Mouse (Mus musculus): ENCODE results near the gene Mpc1. TPM values are rescaled to one million over a fixed set of nuclear protein-coding genes. Genes with fewer than 3 reads are reported as not detected.
A peak's percentile ranks its signal among the peaks of the same experiment; 100 is the strongest.

The Mpc1 gene
- 122 and 124 TPM in 2 replicates for polyA plus RNA-seq (2016; fragmentation: Nextera tagmentation; extraction: Ambion mirVana)

DNA sequence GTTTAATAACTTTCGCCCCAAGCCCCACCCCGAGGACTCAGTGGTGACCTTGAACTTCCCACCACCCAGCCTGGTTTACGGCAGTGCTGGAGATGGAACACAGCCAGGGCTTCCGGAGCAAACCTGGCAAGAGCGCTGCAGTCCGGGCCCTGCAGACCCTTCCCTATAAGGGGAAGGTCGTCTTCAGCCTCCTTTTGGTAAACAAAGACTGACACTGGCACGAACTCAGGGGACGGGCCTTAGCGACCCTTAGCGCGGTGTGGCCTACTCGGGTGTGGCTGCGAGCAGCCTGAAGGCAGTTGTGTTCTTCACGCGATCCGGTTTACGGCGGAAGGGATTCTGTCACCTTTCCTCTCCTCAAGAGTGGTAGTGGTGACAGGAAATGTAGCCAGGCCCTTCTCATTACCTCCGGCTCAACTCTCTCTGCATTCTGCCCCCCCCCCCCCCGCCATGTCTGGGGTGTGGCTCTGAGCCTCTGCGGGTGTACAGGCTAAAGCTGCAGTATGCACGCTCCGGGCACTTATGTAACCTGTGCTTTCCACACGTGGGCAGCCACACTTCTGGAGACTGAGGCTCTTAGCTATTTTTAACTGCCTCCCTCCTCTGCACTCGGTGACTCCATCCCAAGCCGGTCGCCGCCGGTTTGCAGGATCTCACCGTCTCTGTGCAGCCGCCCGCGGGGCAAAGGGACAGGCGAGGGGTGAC, at the start of gene Mpc1:
Mpc1 (plus strand) TSS at position 84 of the 705 bp plus-strand sequence.
- ATAC-seq (ENCODE audit: low FRiP score): peak; percentile 78
- WGBS: 1% methylated on average over 34 of the region's 35 CpGs
- Histone ChIP-seq H3K27me3 (peaks cover 15% of the 10 kb centered on the region; the same call in 1 of the 2 replicates), H3K4me1 (peaks cover 19% of the 10 kb centered on the region), H3K4me3 (replicated peaks) (peak within 1 kb of the TSS; percentile 77), H3K9ac (peak within 1 kb of the TSS; percentile 79), H3K27ac (peak within 1 kb of the TSS; percentile 81), H3K9me3 (no peaks in the 10 kb centered on the region), H3K36me3 (replicated peaks) (no peaks in the 10 kb centered on the region), H3K4me2 (peak within 1 kb of the TSS; percentile 99)

DNA sequence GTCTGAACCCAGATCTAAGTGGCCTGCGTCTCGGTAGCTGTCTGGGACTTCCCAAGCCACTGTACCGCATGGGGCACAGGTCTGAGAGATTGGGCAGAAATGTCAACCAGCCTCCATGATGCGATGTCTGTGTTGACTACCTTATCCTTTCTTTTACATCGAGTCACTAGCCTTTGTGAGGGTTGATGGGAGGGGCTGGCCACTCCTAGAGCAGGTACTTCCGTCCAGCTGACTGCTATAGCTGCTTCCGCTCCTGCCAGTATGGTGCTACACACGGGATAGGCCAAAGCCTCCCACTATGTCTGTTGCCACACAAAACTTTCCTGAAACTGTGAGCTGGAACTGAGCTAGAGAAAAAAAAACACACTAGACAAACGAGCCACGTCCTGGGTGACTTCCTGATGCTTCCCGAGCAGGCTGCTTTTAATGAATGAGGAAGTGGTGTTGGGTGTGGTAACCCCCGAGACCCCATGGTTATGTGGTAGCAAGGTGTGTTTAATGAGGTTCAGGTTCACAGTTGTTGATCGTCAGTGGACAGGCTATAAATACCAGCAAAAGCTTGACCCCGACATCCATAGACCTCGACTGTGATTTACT, 49.0 kb upstream of the Mpc1 start:
- H3K27ac ChIP-seq: no peak overlapping the region

DNA sequence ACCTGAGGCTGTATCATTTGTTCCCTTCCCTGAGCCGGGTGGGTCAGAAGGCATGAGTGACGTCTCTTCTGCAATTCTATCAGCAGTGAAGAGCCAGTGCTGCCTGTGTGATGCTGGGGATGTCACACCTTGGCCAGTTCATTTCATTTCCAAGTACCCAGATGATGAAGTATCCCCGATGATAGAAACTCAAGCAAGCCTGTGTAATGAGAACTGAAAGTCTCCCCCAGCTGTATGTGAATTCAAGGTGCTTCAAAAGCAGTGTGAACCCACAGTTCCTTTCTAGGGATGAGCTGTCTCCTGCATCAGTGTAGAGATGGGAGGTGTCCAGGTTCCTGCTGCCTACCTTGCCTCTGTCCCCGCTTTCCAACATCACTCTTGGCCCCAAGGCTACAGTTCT, 48.2 kb upstream of the Mpc1 start:
- Histone ChIP-seq H3K4me1 (no peaks in the 10 kb centered on the region), H3K27ac (no peak overlapping the region), H3K4me3 (replicated peaks) (no peak overlapping the region), H3K9me3 (no peaks in the 10 kb centered on the region), H3K9ac (no peak overlapping the region), H3K27me3 (0 out of 2 replicates have a peak, but pooled peaks cover 3% of the 10 kb centered on the region), H3K36me3 (replicated peaks) (no peaks in the 10 kb centered on the region), H3K4me2 (no peak overlapping the region)
- 80% methylated on average over 4 of the region's 4 CpGs for WGBS
- ATAC-seq (ENCODE audit: low FRiP score): no peak

More for the DNA sequence above, 49.0 kb upstream of the Mpc1 start:
- H3K27me3 ChIP-seq: 0 out of 2 replicates have a peak, but pooled peaks cover 3% of the 10 kb centered on the region
- no peak for ATAC-seq (ENCODE audit: low FRiP score)
- H3K4me2 ChIP-seq: no peak overlapping the region
- H3K36me3 ChIP-seq (replicated peaks): no peaks in the 10 kb centered on the region
- WGBS: 84% methylated on average over 15 of the region's 15 CpGs
- no peaks in the 10 kb centered on the region for H3K9me3 ChIP-seq
- no peak overlapping the region for H3K4me3 ChIP-seq (replicated peaks)
- H3K9ac ChIP-seq: no peak overlapping the region
- H3K4me1 ChIP-seq: no peaks in the 10 kb centered on the region

DNA sequence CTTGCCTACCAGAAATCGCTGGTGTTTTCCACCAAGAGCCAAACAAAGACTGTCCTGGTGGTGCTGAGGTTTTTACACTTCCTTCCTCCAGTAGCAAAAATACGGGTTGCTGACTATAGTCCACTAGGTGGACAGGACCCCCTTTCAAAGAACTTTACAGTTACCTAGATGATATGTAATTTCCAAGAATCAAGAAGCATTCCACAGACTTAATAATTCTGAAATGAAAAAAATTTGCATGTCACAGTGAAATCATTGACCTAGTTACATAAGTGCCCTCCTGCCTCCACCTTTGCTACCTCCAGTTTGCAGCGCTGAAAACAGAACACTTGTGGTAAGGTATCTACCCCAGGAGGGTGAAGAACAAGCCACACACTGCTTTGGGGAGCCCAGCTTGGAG, 47.0 kb upstream of the Mpc1 start, which contains the start of gene Ccr6:
Ccr6 (plus strand) TSS at position 301 of the 400 bp plus-strand sequence.
- H3K9me3 ChIP-seq: no peaks in the 10 kb centered on the region
- 77% methylated on average over 3 of the region's 3 CpGs for WGBS
- H3K4me3 ChIP-seq (replicated peaks): no peak within 1 kb of the TSS
- no peaks in the 10 kb centered on the region for H3K36me3 ChIP-seq (replicated peaks)
- no peak within 1 kb of the TSS for H3K4me2 ChIP-seq
- no peaks in the 10 kb centered on the region for H3K4me1 ChIP-seq
- H3K9ac ChIP-seq: no peak within 1 kb of the TSS
- no peak within 1 kb of the TSS for H3K27ac ChIP-seq
- no peak for ATAC-seq (ENCODE audit: low FRiP score)
- H3K27me3 ChIP-seq: 0 out of 2 replicates have a peak, but pooled peaks cover 3% of the 10 kb centered on the region

DNA sequence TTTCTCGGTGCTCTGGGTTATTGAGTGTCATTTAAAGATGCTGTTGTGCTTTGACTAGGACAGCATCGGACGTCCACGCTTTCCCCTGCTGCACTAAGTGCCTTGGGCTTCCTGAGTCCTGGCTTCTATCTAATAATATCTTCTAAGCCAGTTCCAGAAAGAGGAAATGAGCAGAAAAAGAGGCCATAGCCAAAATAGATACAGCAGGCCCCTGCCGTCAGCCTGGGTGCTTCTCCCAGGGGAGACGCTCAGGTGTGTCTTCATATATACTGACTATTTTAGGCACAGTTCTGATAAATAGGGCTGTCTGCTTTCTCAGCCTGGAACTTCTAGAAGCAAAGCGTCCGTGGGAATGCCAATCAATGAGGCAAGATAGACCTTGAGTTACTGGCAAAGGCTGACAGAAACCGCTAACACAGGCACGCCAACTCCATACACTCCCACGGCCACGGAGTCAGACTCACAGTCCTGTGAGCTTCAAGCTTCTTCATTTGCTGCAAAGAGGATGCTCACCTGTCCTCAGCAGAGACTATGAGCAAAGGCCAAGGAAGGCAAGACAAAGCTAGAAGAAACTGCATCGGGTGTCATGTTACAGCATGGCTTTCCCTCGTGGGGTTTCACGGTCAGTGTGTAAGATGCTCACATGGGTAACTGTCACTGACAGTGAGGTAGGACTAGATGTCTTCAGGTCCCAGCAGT, 44.5 kb upstream of the Mpc1 start:
- Histone ChIP-seq H3K27ac (no peak overlapping the region), H3K36me3 (replicated peaks) (no peaks in the 10 kb centered on the region), H3K4me3 (replicated peaks) (no peak overlapping the region), H3K9me3 (no peaks in the 10 kb centered on the region), H3K27me3 (no peaks in the 10 kb centered on the region), H3K9ac (no peak overlapping the region), H3K4me1 (no peaks in the 10 kb centered on the region), H3K4me2 (no peak overlapping the region)
- 85% methylated on average over 15 of the region's 15 CpGs for WGBS
- no peak for ATAC-seq (ENCODE audit: low FRiP score)

DNA sequence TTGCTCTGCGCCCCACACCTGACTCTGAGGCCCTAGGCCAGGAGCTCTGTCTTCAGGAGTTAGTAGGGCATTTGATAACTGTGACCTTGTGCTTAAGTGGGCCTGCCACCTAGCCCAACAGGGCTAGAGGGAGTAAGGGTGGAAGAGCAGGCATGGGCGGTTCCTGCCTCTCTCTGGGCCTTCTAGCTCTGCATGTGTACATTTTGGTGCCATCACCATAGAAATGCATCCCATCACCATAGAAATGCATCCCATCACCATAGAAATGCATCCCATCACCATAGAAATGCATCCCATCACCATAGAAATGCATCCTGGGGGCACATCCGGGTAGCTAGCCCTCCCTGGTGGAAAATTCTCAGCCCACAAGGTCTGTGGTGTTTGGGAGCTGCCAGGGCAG, 43.1 kb upstream of the Mpc1 start:
- H3K4me1 ChIP-seq: no peaks in the 10 kb centered on the region
- H3K27me3 ChIP-seq: no peaks in the 10 kb centered on the region
- H3K36me3 ChIP-seq (replicated peaks): no peaks in the 10 kb centered on the region
- no peaks in the 10 kb centered on the region for H3K9me3 ChIP-seq
- H3K4me2 ChIP-seq: no peak overlapping the region
- no peak overlapping the region for H3K9ac ChIP-seq
- H3K4me3 ChIP-seq (replicated peaks): no peak overlapping the region
- WGBS: 83% methylated on average over 3 of the region's 3 CpGs
- no peak for ATAC-seq (ENCODE audit: low FRiP score)
- no peak overlapping the region for H3K27ac ChIP-seq

DNA sequence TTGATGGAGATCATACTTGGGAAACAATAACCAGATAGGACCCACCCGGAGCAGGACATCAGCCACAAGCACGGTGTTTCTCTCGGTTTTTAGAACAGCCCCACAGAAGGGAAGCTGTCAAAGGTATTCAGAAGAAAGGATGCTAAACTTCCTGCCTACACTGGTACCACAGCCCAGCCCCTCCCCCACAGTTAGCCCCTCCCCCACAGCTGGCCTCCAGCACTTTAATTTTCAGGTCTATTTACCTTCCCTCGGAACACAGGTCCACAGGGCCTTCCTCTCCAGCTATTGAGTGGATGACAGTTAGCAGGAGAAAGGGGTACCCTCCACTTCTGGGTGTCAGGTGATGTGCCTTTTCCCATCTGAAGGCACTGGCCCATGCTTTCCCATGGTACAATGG, 42.2 kb upstream of the Mpc1 start:
- 72% methylated on average over 4 of the region's 4 CpGs for WGBS
- no peak overlapping the region for H3K9ac ChIP-seq
- H3K4me1 ChIP-seq: no peaks in the 10 kb centered on the region
- no peak overlapping the region for H3K27ac ChIP-seq
- no peak overlapping the region for H3K4me2 ChIP-seq
- no peaks in the 10 kb centered on the region for H3K27me3 ChIP-seq
- H3K9me3 ChIP-seq: no peaks in the 10 kb centered on the region
- H3K4me3 ChIP-seq (replicated peaks): no peak overlapping the region
- no peak for ATAC-seq (ENCODE audit: low FRiP score)
- no peaks in the 10 kb centered on the region for H3K36me3 ChIP-seq (replicated peaks)

DNA sequence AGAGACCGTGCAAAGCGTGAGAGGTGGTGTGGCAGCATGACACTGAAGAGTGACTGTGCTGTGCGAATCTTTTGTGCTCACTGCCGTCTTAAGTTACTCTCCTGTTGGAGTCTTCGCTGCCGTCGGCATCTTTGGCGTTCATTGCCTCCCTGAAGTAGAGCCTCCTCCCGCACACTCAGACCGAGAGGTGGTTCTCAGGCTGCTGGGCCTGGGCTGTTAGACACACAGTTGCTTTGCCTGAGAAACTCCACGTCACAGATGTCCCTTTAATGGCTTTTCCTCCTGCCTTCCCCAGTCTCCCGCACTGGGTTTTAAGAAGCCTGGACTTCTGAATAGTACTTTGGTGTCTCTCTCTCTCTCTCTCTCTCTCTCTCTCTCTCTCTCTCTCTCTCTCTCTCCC, 41.1 kb upstream of the Mpc1 start:
- ATAC-seq (ENCODE audit: low FRiP score): no peak
- Histone ChIP-seq H3K4me3 (replicated peaks) (no peak overlapping the region), H3K4me2 (no peak overlapping the region), H3K27ac (no peak overlapping the region), H3K36me3 (replicated peaks) (no peaks in the 10 kb centered on the region), H3K27me3 (no peaks in the 10 kb centered on the region), H3K4me1 (no peaks in the 10 kb centered on the region), H3K9ac (no peak overlapping the region), H3K9me3 (no peaks in the 10 kb centered on the region)
- WGBS: 74% methylated on average over 12 of the region's 12 CpGs

DNA sequence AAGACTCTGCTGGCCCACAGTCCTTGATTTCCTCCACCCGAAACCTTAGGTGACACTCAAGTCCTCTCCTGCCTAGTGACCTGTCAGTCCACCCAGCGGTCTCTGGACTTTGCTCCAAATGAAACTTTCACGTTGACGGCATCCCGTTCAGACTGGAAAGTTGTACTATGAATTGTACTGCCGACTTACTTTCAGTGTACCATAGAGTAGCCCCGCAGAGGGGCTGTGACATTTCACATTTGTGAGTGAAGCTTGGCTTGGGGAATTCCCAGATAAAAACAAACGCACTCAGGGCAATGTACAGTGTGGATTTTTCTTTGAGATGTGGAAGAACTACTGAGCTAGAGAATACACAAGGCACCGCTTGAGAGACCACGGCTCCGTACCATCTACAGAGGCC, 40.5 kb upstream of the Mpc1 start:
- H3K4me2 ChIP-seq: no peak overlapping the region
- WGBS: 91% methylated on average over 11 of the region's 11 CpGs
- no peak for ATAC-seq (ENCODE audit: low FRiP score)
- no peak overlapping the region for H3K9ac ChIP-seq
- no peak overlapping the region for H3K4me3 ChIP-seq (replicated peaks)
- H3K27me3 ChIP-seq: no peaks in the 10 kb centered on the region
- no peaks in the 10 kb centered on the region for H3K36me3 ChIP-seq (replicated peaks)
- no peaks in the 10 kb centered on the region for H3K4me1 ChIP-seq
- no peak overlapping the region for H3K27ac ChIP-seq
- no peaks in the 10 kb centered on the region for H3K9me3 ChIP-seq

DNA sequence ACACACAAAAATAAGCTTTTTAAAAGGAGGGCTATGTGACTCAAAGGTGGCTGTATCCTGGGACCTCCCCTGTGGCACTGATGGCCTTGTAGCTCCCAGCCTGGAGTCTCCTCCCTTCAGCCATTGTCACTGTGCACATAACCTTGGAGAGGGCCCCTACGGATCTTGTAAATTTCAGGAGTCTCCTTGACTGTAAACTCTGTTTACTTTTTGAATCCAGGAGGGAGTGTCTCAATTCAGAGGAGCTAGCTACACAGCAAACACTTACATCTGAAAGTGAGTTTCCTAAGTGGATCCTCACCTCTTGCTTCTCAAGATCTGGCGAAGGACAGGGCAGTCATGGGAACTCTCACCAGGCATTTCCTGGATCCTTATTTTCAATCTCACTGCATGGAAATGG, 38.6 kb upstream of the Mpc1 start:
- Histone ChIP-seq H3K4me1 (no peaks in the 10 kb centered on the region), H3K27ac (no peak overlapping the region), H3K4me3 (replicated peaks) (no peak overlapping the region), H3K27me3 (no peaks in the 10 kb centered on the region), H3K9ac (no peak overlapping the region), H3K9me3 (no peaks in the 10 kb centered on the region), H3K36me3 (replicated peaks) (no peaks in the 10 kb centered on the region), H3K4me2 (no peak overlapping the region)
- 79% methylated on average over 2 of the region's 2 CpGs for WGBS
- no peak for ATAC-seq (ENCODE audit: low FRiP score)

DNA sequence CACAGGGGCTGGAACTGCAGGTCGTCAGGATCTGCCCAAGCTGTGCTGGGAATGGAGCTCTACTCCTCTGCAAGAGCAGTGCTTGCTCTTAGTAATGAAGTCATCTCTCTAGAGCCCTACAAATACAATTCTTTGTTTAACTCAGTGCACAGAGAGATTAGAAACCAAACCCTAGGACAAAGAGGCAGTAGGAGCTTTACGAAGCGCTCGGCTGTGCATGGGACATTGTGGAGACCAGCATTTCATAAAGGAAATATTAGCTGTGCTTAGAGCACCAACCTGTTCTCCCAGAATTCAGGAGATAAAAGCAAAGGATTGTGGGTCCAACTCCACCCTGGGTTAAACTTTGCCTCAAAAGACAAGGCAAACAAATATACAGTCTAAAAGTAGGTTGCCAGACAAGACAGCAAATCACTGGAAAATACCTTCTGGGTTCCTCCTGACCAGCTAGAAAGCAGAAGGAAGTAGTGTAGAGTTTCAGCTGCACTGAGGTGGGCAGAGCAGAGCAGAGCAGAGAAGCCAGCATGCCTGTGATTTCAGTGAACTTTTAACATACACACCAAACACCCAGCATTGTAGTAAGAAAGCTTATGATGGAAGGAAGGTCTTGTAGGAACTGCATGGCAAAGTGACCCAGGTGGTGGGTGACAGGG, 36.5 kb upstream of the Mpc1 start:
- no peaks in the 10 kb centered on the region for H3K27me3 ChIP-seq
- no peaks in the 10 kb centered on the region for H3K4me1 ChIP-seq
- no peak for ATAC-seq (ENCODE audit: low FRiP score)
- no peak overlapping the region for H3K4me3 ChIP-seq (replicated peaks)
- no peaks in the 10 kb centered on the region for H3K9me3 ChIP-seq
- H3K4me2 ChIP-seq: no peak overlapping the region
- H3K9ac ChIP-seq: no peak overlapping the region
- no peaks in the 10 kb centered on the region for H3K36me3 ChIP-seq (replicated peaks)
- 66% methylated on average over 4 of the region's 4 CpGs for WGBS
- H3K27ac ChIP-seq: no peak overlapping the region

DNA sequence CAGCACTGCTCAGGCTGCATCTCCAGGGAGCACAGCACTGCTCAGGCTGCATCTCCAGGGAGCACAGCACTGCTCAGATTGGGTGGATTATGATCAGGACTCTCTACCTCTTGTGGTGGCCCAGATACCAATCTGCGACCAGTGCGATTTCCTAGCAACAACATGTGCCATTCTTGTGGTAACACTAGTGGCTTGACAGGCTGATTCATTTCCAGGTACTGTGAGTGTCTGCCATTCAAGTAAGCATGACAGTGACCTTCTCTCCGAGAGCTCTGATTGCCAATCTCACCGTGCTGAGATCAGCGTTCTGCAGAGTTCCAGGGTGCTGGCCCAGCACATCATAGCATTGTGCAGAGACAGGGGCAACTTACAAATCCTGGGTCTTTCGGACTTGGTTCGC, 31.0 kb upstream of the Mpc1 start:
- H3K4me2 ChIP-seq: no peak overlapping the region
- no peaks in the 10 kb centered on the region for H3K4me1 ChIP-seq
- no peaks in the 10 kb centered on the region for H3K27me3 ChIP-seq
- 86% methylated on average over 7 of the region's 7 CpGs for WGBS
- H3K36me3 ChIP-seq (replicated peaks): no peaks in the 10 kb centered on the region
- H3K9ac ChIP-seq: no peak overlapping the region
- H3K9me3 ChIP-seq: no peaks in the 10 kb centered on the region
- no peak overlapping the region for H3K27ac ChIP-seq
- H3K4me3 ChIP-seq (replicated peaks): no peak overlapping the region
- no peak for ATAC-seq (ENCODE audit: low FRiP score)

Measured in forebrain, embryonic 12.5 days (tissue).